Mouse (Mus musculus): ENCODE data around the gene Ppp2r5b. TPM values are rescaled to one million over a fixed set of nuclear protein-coding genes. Genes with fewer than 3 reads are reported as not detected.
A peak's percentile ranks its signal among the peaks of the same experiment; 100 is the strongest.

Ppp2r5b gene
- polyA plus RNA-seq, 1 experiment from 2014 or later: 61.3 TPM

MicroRNAs within 50 kb of the gene (microRNA counts, 519-probe panel; counts per million panel counts)
- not detected for microRNA mmu-miR-192

Small RNA genes lying within 50 kb of the gene (microRNA-seq; reads per million reads assigned to microRNA genes)
- gene Mir192 (96.6 reads per million, percentile 50 among the genes with 10 or more reads in this experiment), gene Mir194-2 (106 reads per million, percentile 51 among the genes with 10 or more reads in this experiment)

Other genes starting within 250 kb of the Ppp2r5b start
- not detected in 2 replicates for gene Slc22a20, start 249.7 kb downstream of the Ppp2r5b start, polyA plus RNA-seq (2016; fragmentation: Nextera tagmentation; extraction: Ambion mirVana)
- 3.8 and 4.5 TPM in 2 replicates for gene Capn1, start 220.0 kb downstream of the Ppp2r5b start, polyA plus RNA-seq (2016; fragmentation: Nextera tagmentation; extraction: Ambion mirVana)
- gene Syvn1, start 189.3 kb downstream of the Ppp2r5b start, polyA plus RNA-seq (2016; fragmentation: Nextera tagmentation; extraction: Ambion mirVana): 30.0 and 32.6 TPM in 2 replicates
- gene Mrpl49, start 178.1 kb downstream of the Ppp2r5b start, polyA plus RNA-seq (2016; fragmentation: Nextera tagmentation; extraction: Ambion mirVana): 75.8 and 76.4 TPM in 2 replicates
- gene Fau, start 178.0 kb downstream of the Ppp2r5b start, polyA plus RNA-seq (2016; fragmentation: Nextera tagmentation; extraction: Ambion mirVana): 595 and 628 TPM in 2 replicates
- gene Znhit2, start 174.7 kb downstream of the Ppp2r5b start, polyA plus RNA-seq (2016; fragmentation: Nextera tagmentation; extraction: Ambion mirVana): 30.8 and 32.2 TPM in 2 replicates
- gene Tm7sf2, start 167.5 kb downstream of the Ppp2r5b start, polyA plus RNA-seq (2016; fragmentation: Nextera tagmentation; extraction: Ambion mirVana): 41.0 and 41.3 TPM in 2 replicates
- 77.0 and 82.2 TPM in 2 replicates for gene Vps51, start 158.6 kb downstream of the Ppp2r5b start, polyA plus RNA-seq (2016; fragmentation: Nextera tagmentation; extraction: Ambion mirVana)
- gene Tmem262, start 155.8 kb downstream of the Ppp2r5b start, polyA plus RNA-seq (2016; fragmentation: Nextera tagmentation; extraction: Ambion mirVana): not detected in 2 replicates
- gene Gm28374, start 153.6 kb downstream of the Ppp2r5b start, polyA plus RNA-seq (2016; fragmentation: Nextera tagmentation; extraction: Ambion mirVana): 2.6 and 3.6 TPM in 2 replicates
- gene Zfpl1, start 150.9 kb downstream of the Ppp2r5b start, polyA plus RNA-seq (2016; fragmentation: Nextera tagmentation; extraction: Ambion mirVana): 67.1 and 75.1 TPM in 2 replicates
- 41.5 and 42.1 TPM in 2 replicates for gene Cdca5, start 150.9 kb downstream of the Ppp2r5b start, polyA plus RNA-seq (2016; fragmentation: Nextera tagmentation; extraction: Ambion mirVana)
- gene AC131692.1, start 141.5 kb downstream of the Ppp2r5b start, polyA plus RNA-seq (2016; fragmentation: Nextera tagmentation; extraction: Ambion mirVana): 0.77 TPM in 1 of 2 replicates, not detected in the other
- 0.59 and 0.94 TPM in 2 replicates for gene Naaladl1, start 130.1 kb downstream of the Ppp2r5b start, polyA plus RNA-seq (2016; fragmentation: Nextera tagmentation; extraction: Ambion mirVana)
- gene Sac3d1, start 117.2 kb downstream of the Ppp2r5b start, polyA plus RNA-seq (2016; fragmentation: Nextera tagmentation; extraction: Ambion mirVana): 49.7 and 50.8 TPM in 2 replicates
- 29.7 and 30.5 TPM in 2 replicates for gene Snx15, start 107.6 kb downstream of the Ppp2r5b start, polyA plus RNA-seq (2016; fragmentation: Nextera tagmentation; extraction: Ambion mirVana)
- not detected in 2 replicates for gene Batf2, start 94.9 kb downstream of the Ppp2r5b start, polyA plus RNA-seq (2016; fragmentation: Nextera tagmentation; extraction: Ambion mirVana)
- gene Arl2, start 94.3 kb downstream of the Ppp2r5b start, polyA plus RNA-seq (2016; fragmentation: Nextera tagmentation; extraction: Ambion mirVana): 90.9 and 96.1 TPM in 2 replicates
- not detected in 2 replicates for gene Majin, start 51.5 kb downstream of the Ppp2r5b start, polyA plus RNA-seq (2016; fragmentation: Nextera tagmentation; extraction: Ambion mirVana)
- gene Gpha2, start 9.5 kb downstream of the Ppp2r5b start, polyA plus RNA-seq (2016; fragmentation: Nextera tagmentation; extraction: Ambion mirVana): 0.74 TPM in 1 of 2 replicates, not detected in the other
- gene Atg2a, start 5.8 kb upstream of the Ppp2r5b start, polyA plus RNA-seq (2016; fragmentation: Nextera tagmentation; extraction: Ambion mirVana): 13.6 and 14.2 TPM in 2 replicates
- 90.8 and 96.9 TPM in 2 replicates for gene Ehd1, start 40.9 kb upstream of the Ppp2r5b start, polyA plus RNA-seq (2016; fragmentation: Nextera tagmentation; extraction: Ambion mirVana)
- 0.29 and 0.37 TPM in 2 replicates for gene Cdc42bpg, start 70.6 kb upstream of the Ppp2r5b start, polyA plus RNA-seq (2016; fragmentation: Nextera tagmentation; extraction: Ambion mirVana)
- 99.0 and 103 TPM in 2 replicates for gene Men1, start 99.1 kb upstream of the Ppp2r5b start, polyA plus RNA-seq (2016; fragmentation: Nextera tagmentation; extraction: Ambion mirVana)
- 14.6 and 14.7 TPM in 2 replicates for gene Map4k2, start 105.3 kb upstream of the Ppp2r5b start, polyA plus RNA-seq (2016; fragmentation: Nextera tagmentation; extraction: Ambion mirVana)
- gene Sf1, start 127.8 kb upstream of the Ppp2r5b start, polyA plus RNA-seq (2016; fragmentation: Nextera tagmentation; extraction: Ambion mirVana): 193 and 205 TPM in 2 replicates
- 2.3 and 2.7 TPM in 2 replicates for gene Pygm, start 148.5 kb upstream of the Ppp2r5b start, polyA plus RNA-seq (2016; fragmentation: Nextera tagmentation; extraction: Ambion mirVana)
- 21.5 and 21.6 TPM in 2 replicates for gene Rasgrp2, start 163.5 kb upstream of the Ppp2r5b start, polyA plus RNA-seq (2016; fragmentation: Nextera tagmentation; extraction: Ambion mirVana)
- 16.0 and 22.5 TPM in 2 replicates for gene Nrxn2, start 182.9 kb upstream of the Ppp2r5b start, polyA plus RNA-seq (2016; fragmentation: Nextera tagmentation; extraction: Ambion mirVana)

Data from midbrain, embryonic 12.5 days (tissue).